Mouse (Mus musculus): ENCODE measurements around the gene Sfmbt2.

DNA sequence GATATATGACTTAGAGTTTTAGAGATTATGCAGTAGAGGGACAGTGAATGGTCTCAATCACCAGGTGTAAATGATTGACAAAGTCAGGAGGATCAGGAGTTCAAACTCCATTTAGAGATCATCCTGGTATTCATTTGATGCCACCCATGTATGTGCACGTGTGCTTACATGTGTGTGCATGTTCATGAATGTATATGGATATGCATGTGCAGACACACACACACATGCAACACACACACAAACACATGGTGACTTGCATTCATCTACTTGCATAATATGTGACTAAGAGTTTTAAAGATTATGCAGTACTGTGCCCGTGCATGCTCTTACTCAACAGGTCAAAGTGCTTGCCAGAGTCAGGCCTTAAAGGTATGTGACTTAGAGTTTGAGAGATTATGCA is 146.2 kb downstream of the Sfmbt2 start:
- TF ChIP-seq POLR2A (IDR thresholded peaks at IDR 0.05; ENCODE audit: insufficient read depth, low read length) = no peak
- TF ChIP-seq EP300 (IDR thresholded peaks at IDR 0.05; ENCODE audit: insufficient read depth, low read depth, low read length) = no peak

Data from ES-Bruce4 (cell line).